Mouse (Mus musculus): ENCODE measurements at regions not wholly inside any gene's neighbourhood (a gene's known extent, or its start where the extent isn't known, plus 50 kb on each side); places are given as distances from the start of the nearest gene placed in this dataset.

- 63% methylated on average over 2 of the region's 2 CpGs for WGBS
- Histone ChIP-seq H3K4me3 (replicated peaks) (no peak overlapping the region), H3K4me1 (no peaks in the 10 kb centered on the region), H3K9me3 (replicated peaks) (no peaks in the 10 kb centered on the region), H3K9ac (no peak overlapping the region), H3K27ac (replicated peaks) (no peak overlapping the region), H3K27me3 (no peaks in the 10 kb centered on the region), H3K4me2 (replicated peaks) (no peak overlapping the region), H3K36me3 (no peaks in the 10 kb centered on the region)
- no peak for ATAC-seq (ENCODE audit: insufficient number of reproducible peaks, low FRiP score, low TSS enrichment, low read depth)
Measured at GRCm38 (mm10) chr3:48911758-48912157, 845.4 kb downstream of the Pcdh18 start.

- Histone ChIP-seq H3K27me3 (no peaks in the 10 kb centered on the region), H3K36me3 (no peaks in the 10 kb centered on the region), H3K9ac (no peak overlapping the region), H3K27ac (replicated peaks) (no peak overlapping the region), H3K4me1 (no peaks in the 10 kb centered on the region), H3K4me3 (replicated peaks) (no peak overlapping the region), H3K4me2 (replicated peaks) (no peak overlapping the region), H3K9me3 (replicated peaks) (no peaks in the 10 kb centered on the region)
- no peak for ATAC-seq (ENCODE audit: insufficient number of reproducible peaks, low FRiP score, low TSS enrichment, low read depth)
- WGBS: 88% methylated on average over 3 of the region's 3 CpGs
Measured at GRCm38 (mm10) chr3:48890403-48890802, 866.7 kb downstream of the Pcdh18 start.

- WGBS: 46% methylated on average over 4 of the region's 4 CpGs
- Histone ChIP-seq H3K27ac (replicated peaks) (no peak overlapping the region), H3K27me3 (no peaks in the 10 kb centered on the region), H3K9ac (no peak overlapping the region), H3K36me3 (no peaks in the 10 kb centered on the region), H3K4me3 (replicated peaks) (no peak overlapping the region), H3K4me1 (no peaks in the 10 kb centered on the region), H3K9me3 (replicated peaks) (no peaks in the 10 kb centered on the region), H3K4me2 (replicated peaks) (no peak overlapping the region)
- no peak for ATAC-seq (ENCODE audit: insufficient number of reproducible peaks, low FRiP score, low TSS enrichment, low read depth)
Measured at GRCm38 (mm10) chr3:48887885-48888284, 869.2 kb downstream of the Pcdh18 start.

- no peaks in the 10 kb centered on the region for H3K9me3 ChIP-seq (replicated peaks)
- H3K9ac ChIP-seq: no peak overlapping the region
- no peaks in the 10 kb centered on the region for H3K27me3 ChIP-seq
- WGBS: 55% methylated on average over 2 of the region's 2 CpGs
- no peaks in the 10 kb centered on the region for H3K36me3 ChIP-seq
- H3K4me1 ChIP-seq: no peaks in the 10 kb centered on the region
- H3K27ac ChIP-seq (replicated peaks): no peak overlapping the region
- no peak overlapping the region for H3K4me3 ChIP-seq (replicated peaks)
- no peak overlapping the region for H3K4me2 ChIP-seq (replicated peaks)
- no peak for ATAC-seq (ENCODE audit: insufficient number of reproducible peaks, low FRiP score, low TSS enrichment, low read depth)
Measured at GRCm38 (mm10) chr3:48869527-48869926, 887.6 kb downstream of the Pcdh18 start.

GRCm38 (mm10) chr3:48846049-48846653 is 911.0 kb downstream of the Pcdh18 start:
- H3K4me3 ChIP-seq (replicated peaks): no peak overlapping the region
- WGBS: 38% methylated on average over 6 of the region's 6 CpGs
- H3K4me1 ChIP-seq: no peaks in the 10 kb centered on the region
- H3K4me2 ChIP-seq (replicated peaks): peak overlapping the region; percentile 13; the same call in 1 of the 2 replicates
- no peak overlapping the region for H3K9ac ChIP-seq
- H3K9me3 ChIP-seq (replicated peaks): no peaks in the 10 kb centered on the region
- ATAC-seq (ENCODE audit: insufficient number of reproducible peaks, low FRiP score, low TSS enrichment, low read depth): no peak
- no peaks in the 10 kb centered on the region for H3K36me3 ChIP-seq
- no peaks in the 10 kb centered on the region for H3K27me3 ChIP-seq
- H3K27ac ChIP-seq (replicated peaks): no peak overlapping the region

- ATAC-seq (ENCODE audit: insufficient number of reproducible peaks, low FRiP score, low TSS enrichment, low read depth): no peak
- Histone ChIP-seq H3K27me3 (no peaks in the 10 kb centered on the region), H3K4me3 (replicated peaks) (no peak overlapping the region), H3K27ac (replicated peaks) (no peak overlapping the region), H3K4me2 (replicated peaks) (no peak overlapping the region), H3K36me3 (no peaks in the 10 kb centered on the region), H3K4me1 (no peaks in the 10 kb centered on the region), H3K9me3 (replicated peaks) (no peaks in the 10 kb centered on the region), H3K9ac (no peak overlapping the region)
- WGBS: 64% methylated on average over 3 of the region's 3 CpGs
Measured at GRCm38 (mm10) chr3:48840692-48841091, 916.4 kb downstream of the Pcdh18 start.

- H3K9me3 ChIP-seq (replicated peaks): no peaks in the 10 kb centered on the region
- H3K27me3 ChIP-seq: no peaks in the 10 kb centered on the region
- no peak overlapping the region for H3K4me3 ChIP-seq (replicated peaks)
- H3K9ac ChIP-seq: no peak overlapping the region
- H3K36me3 ChIP-seq: no peaks in the 10 kb centered on the region
- no peaks in the 10 kb centered on the region for H3K4me1 ChIP-seq
- no peak overlapping the region for H3K27ac ChIP-seq (replicated peaks)
- no peak overlapping the region for H3K4me2 ChIP-seq (replicated peaks)
- 66% methylated on average over 6 of the region's 6 CpGs for WGBS
- no peak for ATAC-seq (ENCODE audit: insufficient number of reproducible peaks, low FRiP score, low TSS enrichment, low read depth)
Measured at GRCm38 (mm10) chr3:48823360-48823759, 933.8 kb downstream of the Pcdh18 start.

GRCm38 (mm10) chr3:48804398-48804797 is 952.7 kb downstream of the Pcdh18 start:
- Histone ChIP-seq H3K27me3 (no peaks in the 10 kb centered on the region), H3K27ac (replicated peaks) (no peak overlapping the region), H3K4me3 (replicated peaks) (no peak overlapping the region), H3K4me2 (replicated peaks) (no peak overlapping the region), H3K4me1 (no peaks in the 10 kb centered on the region), H3K9me3 (replicated peaks) (no peaks in the 10 kb centered on the region), H3K36me3 (no peaks in the 10 kb centered on the region), H3K9ac (no peak overlapping the region)
- WGBS: 65% methylated on average over 5 of the region's 5 CpGs
- no peak for ATAC-seq (ENCODE audit: insufficient number of reproducible peaks, low FRiP score, low TSS enrichment, low read depth)

GRCm38 (mm10) chr3:48771709-48772108 is 985.4 kb downstream of the Pcdh18 start:
- 87% methylated on average over 4 of the region's 4 CpGs for WGBS
- Histone ChIP-seq H3K4me2 (replicated peaks) (no peak overlapping the region), H3K9ac (no peak overlapping the region), H3K4me1 (no peaks in the 10 kb centered on the region), H3K27ac (replicated peaks) (no peak overlapping the region), H3K9me3 (replicated peaks) (no peaks in the 10 kb centered on the region), H3K27me3 (no peaks in the 10 kb centered on the region), H3K36me3 (no peaks in the 10 kb centered on the region), H3K4me3 (replicated peaks) (no peak overlapping the region)
- no peak for ATAC-seq (ENCODE audit: insufficient number of reproducible peaks, low FRiP score, low TSS enrichment, low read depth)

Measured in embryonic facial prominence, embryonic 15.5 days (tissue).